Mouse (Mus musculus): ENCODE results near the gene Mrpl24.
A peak's percentile ranks its signal among the peaks of the same experiment; 100 is the strongest.
"Not testable (repeated sequence)": the region's sequence is repeated elsewhere in the genome, so short reads cannot be mapped to it uniquely, and the experiment has no call there.

The Mrpl24 gene

DNA sequence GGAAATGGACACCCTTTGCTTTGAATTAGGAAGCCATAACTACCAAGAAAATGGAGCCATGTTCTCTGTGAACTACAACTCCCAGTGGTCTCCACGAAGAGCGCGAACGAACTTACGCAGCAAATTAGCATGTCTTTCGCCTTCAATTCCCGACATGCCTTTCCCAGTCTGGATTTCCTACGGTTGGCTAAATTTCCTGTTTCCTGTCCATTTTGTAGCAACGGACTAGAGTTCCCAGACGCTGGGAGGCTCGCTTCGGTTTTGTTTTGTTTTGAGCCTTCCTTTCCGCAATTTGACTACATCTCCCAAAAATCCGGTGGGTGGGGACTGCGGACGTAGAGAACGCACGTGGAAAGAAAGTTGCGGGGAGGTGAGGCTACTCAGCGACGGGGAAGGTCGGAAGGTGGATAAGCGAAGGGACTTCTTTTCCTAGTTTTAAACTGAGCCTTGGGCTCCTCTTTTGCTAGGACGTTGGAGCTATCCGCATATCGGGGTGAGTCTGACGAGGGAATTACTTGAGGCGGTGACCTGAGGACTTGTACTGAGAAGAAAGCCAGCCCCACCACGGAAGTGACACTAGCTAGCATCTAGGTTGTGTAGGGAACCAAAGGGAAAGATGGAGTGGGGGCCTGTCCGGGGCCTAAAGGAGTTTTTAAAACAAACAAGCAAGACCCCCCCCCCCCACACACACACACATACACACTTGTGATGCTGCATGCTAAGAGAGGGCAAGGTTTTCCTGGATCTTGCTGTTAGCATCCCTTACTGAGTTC is at the start of gene Mrpl24:
Mrpl24 (plus strand) TSS at position 171 of the 773 bp plus-strand sequence.
- peak; percentile 81 for DNase-seq (ENCODE audit: low read depth, low spot score)

DNA sequence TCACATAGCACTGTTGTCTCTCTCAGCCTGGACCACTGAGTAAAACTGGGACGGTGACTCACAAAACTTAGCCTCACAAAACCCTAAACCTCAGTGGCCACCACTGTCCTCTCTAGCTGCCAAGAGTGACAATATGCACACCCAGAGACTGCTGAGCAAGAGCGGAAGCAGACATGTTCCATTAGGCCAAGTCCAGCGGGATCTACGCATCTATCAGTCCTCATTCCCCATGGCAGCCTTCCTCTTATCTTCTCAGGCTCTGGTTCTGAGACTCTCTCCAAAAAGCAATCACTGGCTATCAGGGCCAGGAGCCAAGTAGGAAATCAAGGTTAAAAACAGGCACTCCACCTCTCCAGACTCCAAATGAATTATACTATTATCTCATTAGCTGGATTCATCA is 41.6 kb upstream of the Mrpl24 start:
- DNase-seq (ENCODE audit: low read depth, low spot score) = no peak

DNA sequence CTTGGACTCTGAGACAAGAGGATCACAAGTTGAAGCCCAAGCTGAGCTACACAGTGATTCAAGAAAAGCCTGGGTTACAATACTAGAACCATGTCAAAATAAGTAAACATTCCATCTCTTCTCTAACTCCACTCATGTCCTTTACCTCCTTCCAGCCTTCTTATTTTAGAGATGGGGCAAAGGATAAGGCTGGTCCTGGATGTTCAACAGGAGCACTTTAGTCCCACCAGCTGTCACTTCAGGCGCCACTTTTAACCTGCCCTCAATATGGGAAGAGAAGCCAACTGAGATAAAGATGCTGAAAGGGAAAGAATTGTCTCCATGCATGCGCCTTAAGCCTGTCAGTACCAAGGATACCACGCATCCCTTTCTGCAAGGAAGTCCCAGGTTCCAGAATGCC is 35.0 kb upstream of the Mrpl24 start:
- no peak for DNase-seq (ENCODE audit: low read depth, low spot score)

DNA sequence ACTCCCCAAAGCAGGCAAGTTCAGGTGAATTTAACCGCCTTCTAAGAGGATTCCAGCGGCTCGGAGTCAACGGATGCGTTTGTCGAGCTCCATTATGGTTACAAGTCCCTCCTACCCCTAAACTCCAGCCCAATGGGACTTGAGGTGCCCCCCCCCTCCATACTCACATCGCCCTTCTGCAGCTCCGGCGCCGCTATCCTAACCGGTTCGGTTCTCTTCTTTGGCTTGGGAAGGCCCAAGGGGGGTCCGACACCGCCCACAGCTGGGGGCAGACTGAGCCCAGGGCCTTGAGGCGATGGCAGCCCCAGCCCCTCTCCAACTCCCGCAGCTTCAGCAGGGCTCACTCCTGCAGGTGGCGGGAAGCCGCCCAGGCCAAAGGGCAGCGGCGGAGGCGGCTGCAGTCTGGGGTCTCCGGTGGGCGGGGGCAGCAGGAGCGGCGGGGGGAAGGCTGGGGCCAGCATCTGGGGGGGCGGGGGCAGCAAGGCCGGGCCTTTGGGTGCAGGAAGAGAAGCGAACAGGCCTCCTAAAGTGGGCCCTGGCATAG is 34.5 kb upstream of the Mrpl24 start:
- peak; percentile 17 for DNase-seq (ENCODE audit: low read depth, low spot score)

DNA sequence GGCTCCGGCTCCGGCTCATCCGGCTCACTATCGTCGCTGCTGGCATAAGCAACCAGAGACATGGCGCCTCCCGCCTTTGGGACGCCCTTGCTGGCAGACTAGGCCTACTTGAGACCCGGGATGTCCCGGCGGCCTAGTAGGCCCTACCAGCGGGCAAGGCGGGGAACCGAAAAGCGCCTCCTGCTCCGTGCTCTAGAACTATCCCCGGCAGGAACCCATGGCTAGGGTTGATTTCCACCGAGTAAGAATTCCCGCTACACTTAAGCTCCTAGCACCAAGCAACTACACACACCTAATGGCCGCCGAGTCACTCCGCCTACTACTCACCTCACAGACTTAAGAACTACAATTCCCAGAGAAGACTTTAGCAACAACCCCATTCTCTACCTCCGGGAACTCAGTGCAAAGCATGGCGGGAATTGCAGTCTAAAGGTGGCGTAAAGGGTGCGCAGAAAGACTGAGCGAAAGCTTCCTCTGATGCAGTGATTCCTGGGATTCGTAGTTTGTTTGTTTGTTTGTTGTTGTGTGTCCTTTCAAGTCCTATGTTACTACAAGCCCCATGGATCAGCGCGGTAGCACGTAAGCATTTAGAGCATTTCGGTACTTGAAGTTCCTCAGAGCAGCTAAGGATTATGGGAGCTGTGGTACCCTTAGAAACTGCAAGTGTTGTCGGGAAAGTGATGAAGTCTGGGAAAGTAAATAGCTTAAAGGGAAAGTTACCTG is 33.9 kb upstream of the Mrpl24 start, which contains the start of gene Prcc:
Prcc (minus strand) TSS at position 328 of the 723 bp plus-strand sequence.
- DNase-seq (ENCODE audit: low read depth, low spot score) = peak; percentile 94

DNA sequence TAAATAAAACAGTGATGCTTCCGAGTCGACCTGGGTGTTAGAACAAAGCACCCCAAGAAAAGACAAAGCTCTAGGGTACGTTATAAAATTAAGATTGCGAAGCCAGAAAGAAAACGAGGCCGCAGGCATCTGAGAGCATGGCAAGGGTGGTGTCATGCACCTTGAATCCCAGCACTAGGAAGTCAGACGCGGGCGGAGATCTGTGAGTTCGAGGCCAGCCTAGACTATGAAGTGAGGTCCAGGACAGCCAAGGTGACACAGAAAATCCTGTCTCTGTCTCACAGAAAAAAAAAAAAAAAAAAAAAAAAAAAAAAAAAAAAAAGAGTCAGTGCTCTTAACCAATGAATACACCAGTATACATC is 33.3 kb upstream of the Mrpl24 start:
- no peak for DNase-seq (ENCODE audit: low read depth, low spot score)

DNA sequence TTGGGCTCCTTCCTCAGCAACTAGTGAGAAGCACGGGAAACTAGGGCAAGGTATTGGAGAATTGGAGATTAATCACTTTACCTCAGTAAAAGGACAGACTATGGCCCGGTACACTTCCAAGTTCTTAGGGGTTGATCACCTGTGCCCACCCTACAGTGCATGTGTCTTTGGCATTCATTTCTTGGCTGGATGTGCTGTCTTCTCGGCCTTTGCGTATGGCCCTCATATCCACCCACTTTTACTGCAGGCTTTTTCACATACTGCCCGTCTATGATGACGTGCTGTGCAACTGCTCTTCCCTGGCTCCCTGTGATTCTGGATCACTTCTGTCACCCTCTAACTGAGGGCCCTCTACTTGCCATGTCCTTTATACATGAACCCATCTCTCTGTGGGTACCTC is 32.9 kb upstream of the Mrpl24 start:
- no peak for DNase-seq (ENCODE audit: low read depth, low spot score)

DNA sequence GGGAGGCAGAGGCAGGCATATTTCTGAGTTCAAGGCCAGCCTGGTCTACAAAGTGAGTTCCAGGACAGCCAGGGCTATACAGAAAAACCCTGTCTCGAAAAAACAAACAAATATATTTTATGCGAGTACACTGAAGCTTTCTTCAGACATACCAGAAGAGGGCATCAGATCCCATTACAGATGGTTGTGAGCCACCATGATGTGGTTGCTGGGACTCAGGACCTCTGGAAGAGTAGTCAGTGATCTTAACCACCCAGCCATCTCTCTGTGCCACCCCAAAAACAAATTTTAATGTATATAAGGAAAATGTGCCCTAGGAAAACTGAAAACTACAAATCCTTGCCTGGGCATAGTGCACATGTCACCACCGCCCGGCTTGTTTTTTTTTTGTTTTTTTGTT is 31.9 kb upstream of the Mrpl24 start:
- not testable (repeated sequence) for DNase-seq (ENCODE audit: low read depth, low spot score)

DNA sequence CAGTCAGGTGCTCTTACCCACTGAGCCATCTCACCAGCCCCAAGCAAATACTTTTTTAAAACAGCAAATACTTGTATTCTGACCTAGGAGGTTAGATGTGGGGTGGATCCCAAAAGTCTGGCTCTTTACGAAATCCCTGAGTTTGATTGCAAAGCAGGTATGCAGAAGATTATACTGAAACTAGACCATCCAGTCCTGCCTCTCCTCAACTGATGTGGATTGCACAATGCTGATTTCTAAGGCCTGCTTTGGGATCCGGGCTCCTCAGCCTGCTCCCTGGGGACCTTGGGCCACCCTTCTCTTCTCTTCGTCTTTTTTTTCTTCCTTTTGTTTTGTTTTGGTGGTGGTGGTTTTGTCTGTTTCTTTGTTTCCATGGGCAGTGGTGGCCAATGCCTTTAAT is 27.8 kb upstream of the Mrpl24 start:
- DNase-seq (ENCODE audit: low read depth, low spot score) = no peak

DNA sequence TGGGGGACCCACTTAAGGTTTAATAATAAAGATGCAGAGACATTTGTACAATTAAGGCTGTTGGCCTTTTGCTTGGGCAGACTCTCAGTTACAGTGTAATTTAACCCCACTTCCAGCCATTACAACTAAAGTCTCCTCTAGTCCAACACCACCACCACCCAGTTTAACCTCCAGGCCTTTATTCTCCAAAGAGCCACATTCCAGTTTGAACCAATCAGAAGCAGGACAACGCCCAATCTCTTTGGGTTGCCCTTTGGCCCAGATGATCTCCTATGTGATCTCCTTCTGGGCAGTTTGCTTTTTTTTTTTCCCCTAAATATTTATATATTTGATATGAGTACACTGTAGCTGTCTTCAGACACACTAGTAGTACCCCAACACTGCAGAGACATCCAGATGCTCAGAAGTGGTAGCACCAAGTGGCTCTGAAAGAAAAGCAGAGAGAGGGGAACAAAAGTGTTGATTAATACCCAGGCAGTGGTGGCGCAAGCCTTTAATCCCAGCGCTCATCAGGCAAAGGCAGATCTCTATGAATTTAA is 25.9 kb upstream of the Mrpl24 start:
- DNase-seq (ENCODE audit: low read depth, low spot score) = no peak

DNA sequence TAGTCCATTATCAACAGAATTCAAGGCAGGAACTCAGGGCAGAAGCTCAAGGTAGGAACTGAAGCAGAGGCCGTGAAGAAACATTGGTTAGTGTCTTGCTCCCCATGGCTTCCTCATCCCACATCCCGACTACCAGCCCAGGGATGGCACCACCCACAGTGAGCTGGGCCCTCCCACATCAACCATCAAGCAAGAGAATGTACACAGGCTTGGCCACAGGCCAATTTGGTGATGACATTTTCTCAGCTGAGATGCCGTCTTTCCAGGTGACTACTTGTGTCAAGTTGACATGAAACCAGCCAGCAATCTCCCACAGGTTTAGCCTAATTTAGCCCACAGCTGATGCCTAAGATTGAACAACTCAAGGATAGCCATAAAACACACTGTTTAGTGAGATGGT is 20.0 kb upstream of the Mrpl24 start:
- DNase-seq (ENCODE audit: low read depth, low spot score) = no peak

DNA sequence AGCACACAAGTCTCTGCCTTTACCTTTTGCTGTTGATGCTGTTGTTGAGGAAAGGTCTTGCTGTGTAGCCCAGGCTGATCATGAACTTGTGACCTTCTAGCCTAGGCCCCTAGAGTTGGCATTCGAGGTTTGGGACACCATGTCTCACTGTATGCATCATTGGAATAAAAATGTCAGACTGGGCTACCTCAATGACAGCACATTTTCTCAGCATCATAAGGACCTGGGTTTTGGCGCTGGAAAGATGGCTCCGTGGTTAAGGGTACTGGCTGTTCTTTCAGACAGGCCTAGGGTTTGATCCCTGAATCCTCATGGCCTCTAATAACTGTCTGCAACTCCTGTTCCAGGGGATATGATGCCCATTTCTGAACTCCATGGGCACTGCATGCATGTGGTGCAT is 19.5 kb upstream of the Mrpl24 start:
- DNase-seq (ENCODE audit: low read depth, low spot score) = no peak

DNA sequence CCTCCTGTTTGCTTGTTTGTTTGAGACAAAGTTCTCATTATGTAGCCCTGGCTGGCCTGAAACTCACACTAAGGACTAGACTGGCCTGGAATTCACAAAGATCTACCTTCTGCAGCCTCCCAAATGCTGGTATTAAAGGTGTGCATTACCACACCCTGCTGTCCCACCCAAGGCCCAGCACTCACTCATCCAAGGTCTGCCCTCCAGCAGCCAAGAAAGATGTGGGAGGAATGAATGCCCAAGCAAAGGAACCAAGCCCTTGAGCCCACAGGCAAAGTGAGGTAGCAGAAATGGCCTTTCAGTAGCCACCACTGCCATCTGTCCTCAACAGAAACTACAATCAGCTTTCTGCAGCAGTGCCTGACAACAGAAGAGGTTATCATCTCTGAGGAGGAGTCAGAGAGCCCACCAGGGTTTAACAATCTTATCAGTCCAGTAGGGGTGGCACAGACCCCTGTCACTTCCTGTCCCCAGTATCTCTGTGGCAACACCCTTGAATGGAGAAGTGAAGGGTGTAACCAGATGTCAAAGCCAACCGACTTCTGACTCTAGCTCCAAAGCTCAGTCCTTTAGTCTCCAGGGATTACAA is 18.2 kb upstream of the Mrpl24 start:
- no peak for DNase-seq (ENCODE audit: low read depth, low spot score)

DNA sequence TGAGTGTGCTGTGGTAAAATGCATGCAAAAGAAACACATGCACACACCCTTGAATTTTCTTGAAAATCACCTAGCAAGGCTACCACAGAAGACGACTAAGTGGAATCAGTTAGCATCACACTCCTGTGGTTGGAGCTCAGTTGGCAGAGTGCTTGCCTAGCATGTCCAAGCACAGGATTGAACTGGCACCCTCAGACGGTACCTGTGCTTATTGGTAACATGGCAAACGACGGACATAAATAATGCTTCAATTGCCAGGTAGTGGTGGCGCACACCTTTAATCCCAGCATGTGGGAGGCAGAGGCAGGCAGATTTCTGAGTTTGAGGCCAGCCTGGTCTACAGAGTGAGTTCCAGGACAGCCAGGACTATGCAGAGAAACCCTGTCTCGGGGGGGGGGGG is 17.3 kb upstream of the Mrpl24 start:
- DNase-seq (ENCODE audit: low read depth, low spot score) = not testable (repeated sequence)

DNA sequence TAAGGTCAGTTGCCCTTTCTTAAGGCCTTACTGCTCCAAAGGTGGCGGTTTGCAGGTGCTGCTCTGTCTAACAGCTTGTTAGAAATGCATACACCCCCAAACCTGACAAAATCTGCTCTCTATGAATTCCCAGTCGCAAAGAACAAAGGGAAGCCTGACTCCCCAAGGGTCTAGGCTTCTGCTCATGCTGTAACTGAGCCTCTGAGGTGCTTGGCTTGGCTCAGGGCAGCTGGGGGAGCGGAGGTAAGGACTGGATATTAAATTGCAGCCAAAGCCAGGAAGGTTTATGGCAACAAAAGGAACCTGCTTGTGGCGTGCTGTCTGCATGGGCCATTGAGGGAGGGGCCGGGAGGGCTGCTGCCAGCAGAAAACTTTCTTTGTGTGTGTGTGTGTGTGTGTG is 15.5 kb upstream of the Mrpl24 start:
- no peak for DNase-seq (ENCODE audit: low read depth, low spot score)

DNA sequence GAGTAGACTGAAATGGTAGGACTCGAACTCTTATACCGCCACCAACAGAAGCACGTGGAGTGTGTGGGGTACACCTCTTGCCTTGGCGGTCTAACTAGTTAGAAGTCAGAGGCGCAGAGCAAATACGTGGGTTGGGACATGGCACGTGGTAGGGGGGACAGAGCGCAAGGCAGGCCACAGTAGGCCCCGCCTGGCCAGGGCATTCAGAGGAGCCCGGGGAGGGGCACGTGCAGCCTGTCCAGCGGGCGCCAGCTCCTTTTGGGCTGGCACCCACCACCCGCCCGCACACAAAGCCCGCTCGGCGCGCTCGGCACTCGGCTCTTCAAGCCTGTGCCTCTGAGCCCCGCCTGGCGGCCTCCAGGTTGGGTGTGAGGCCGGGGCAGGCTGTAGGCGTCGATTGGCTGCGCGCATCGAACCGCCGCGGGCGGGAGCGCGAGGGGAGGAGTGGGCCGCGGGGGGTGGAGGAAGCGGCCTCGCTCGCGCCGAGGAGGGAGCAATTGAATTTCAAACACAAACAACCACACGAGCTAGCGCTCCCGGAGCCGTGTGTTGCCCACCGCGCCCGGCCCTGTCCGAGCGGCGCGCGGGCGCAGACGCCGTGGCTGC is 13.3 kb upstream of the Mrpl24 start, which contains the start of gene Hdgf:
Hdgf (plus strand) TSS at position 442 of the 606 bp plus-strand sequence.
- peak; percentile 94 for DNase-seq (ENCODE audit: low read depth, low spot score)

DNA sequence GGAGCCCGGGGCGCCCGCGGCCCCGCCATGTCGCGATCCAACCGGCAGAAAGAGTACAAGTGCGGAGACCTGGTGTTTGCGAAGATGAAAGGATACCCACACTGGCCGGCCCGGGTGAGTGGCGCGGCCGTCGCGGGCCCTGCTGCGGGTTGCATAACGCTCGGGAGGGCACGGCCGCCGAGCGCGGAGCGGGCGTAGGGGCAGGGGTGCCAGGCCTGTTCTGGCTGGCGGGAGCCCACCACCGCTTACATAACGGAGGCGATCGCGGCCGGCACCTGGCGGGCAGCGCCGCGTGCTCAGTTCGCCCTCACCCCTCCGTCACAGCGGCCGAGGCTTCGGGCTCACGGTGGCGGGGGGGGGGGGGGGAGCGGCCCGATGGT is 12.7 kb upstream of the Mrpl24 start:
- no peak for DNase-seq (ENCODE audit: low read depth, low spot score)

DNA sequence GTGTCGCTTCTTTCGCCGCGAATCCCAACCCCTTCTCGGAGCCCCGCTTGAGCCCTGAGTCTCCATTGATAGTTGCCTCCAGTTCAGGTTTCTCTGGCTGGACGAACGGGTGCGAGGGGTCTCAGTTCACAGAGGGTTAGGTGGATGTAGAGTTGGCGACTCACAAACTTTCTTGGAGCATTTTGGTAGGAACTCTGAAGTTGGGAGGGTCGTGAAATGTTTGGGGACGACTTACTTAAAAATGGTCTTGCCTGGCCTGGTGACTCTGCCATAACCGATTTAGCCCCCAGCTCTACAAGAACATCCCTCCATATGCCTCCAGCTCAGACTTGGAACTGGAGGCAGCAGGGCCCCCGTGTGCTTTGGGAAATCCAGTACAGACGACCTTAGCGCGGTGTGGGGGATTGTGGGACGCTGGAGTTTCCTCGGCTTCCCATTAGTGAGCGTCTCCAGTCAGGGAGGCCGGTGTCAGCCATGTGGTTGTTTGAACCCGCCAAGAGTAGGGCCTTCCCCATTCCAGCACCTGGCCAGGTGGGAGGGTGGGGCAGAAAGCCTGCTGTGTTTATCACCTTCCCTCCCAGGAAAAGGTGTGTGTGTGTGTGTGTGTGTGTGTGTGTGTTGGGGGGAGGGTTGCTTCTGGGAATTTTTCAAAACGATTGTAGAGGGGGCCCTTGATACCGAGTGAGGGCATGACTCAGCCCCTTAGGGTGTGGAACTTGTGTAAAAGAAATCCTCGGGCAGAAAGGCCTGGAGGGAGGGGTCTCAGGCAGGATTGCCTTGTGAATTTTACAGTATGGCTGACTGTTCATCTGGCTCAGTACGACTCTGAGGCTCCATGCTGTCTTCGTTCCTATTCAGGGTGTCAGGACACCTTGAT is 12.1 kb upstream of the Mrpl24 start:
- no peak for DNase-seq (ENCODE audit: low read depth, low spot score)

DNA sequence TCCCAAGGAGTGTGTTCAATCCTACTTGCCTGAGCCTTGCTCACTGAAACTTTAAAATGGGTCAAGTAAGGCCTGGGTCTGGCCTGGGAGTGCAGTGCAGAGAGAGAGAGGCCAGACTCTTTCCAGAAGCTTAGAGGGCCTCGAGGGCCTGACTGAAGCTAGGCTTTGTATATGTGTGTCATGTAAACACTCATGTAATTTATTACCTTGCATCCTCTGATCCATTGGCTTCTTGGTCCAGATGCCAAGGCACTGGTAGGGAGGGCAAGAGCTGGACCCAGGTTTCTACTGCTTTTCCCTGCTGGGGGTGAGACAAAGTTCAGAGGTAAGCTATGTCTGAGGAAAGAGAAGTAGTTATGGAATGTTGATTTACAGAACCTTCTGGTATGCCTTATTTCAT is 11.4 kb upstream of the Mrpl24 start:
- DNase-seq (ENCODE audit: low read depth, low spot score) = no peak

DNA sequence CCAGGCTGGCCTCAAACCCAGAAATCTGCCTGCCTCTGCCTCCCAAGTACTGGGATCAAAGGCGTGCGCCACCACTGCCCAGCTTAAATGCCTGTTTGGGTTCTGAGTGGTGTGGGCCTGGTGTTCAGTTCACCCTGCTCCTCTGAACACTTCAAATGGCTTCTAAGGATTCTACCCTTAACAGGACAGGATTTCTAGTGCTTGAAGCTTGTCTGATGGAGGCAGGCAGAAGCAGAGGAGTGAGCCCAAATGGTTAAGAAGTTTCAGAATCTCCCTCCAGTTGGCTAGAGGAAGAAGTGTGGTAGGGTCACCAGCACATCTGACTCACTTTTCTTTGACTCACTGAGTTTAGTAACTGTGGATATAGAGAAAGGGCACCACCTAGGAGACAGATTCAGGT is 9.9 kb upstream of the Mrpl24 start:
- DNase-seq (ENCODE audit: low read depth, low spot score) = no peak

DNA sequence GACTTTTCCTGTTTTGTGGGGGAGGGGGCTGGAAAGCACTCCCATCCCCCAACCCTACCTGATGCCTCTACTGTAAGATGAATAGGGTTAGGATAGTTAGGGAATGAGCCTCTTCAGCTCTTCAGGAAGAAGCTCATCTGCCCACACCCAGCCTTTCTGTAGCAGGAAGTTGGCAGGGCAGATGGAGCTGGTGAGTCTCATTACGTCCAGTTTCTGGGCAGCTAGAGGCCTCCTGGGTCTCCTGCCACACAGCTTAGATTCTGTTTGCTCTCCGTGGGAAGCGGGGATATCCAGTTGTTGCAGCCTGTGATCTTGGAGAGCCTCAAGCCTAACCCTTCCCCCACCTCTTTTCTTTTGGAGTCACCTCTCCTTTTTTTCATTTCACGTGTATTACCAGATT is 9.4 kb upstream of the Mrpl24 start:
- no peak for DNase-seq (ENCODE audit: low read depth, low spot score)
